Mouse (Mus musculus): ENCODE measurements at regions not wholly inside any gene's neighbourhood (a gene's known extent, or its start where the extent isn't known, plus 50 kb on each side); places are given as distances from the start of the nearest gene placed in this dataset.

DNA sequence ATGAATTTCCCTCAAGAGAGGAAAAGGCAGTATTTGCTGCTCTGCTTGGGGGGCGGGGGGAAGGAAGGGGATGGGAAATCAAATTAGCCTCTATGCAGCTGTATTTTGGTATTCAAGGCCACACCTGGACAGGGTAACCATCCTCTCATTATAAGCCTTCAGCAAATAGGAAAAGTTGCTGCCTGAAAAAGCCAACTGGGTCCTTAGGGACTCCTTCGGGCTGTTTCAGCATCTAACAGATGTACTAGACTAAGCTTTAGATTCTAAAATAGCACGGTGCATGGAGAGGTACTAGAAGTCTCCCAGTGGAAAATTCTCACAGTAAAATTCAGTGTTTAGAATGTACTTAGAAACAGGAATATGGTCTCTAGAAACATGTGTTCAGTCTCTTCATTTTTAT is 183.1 kb downstream of the Gm13691 start:
- DNase-seq (ENCODE audit: low read depth, low spot score) = no peak

DNA sequence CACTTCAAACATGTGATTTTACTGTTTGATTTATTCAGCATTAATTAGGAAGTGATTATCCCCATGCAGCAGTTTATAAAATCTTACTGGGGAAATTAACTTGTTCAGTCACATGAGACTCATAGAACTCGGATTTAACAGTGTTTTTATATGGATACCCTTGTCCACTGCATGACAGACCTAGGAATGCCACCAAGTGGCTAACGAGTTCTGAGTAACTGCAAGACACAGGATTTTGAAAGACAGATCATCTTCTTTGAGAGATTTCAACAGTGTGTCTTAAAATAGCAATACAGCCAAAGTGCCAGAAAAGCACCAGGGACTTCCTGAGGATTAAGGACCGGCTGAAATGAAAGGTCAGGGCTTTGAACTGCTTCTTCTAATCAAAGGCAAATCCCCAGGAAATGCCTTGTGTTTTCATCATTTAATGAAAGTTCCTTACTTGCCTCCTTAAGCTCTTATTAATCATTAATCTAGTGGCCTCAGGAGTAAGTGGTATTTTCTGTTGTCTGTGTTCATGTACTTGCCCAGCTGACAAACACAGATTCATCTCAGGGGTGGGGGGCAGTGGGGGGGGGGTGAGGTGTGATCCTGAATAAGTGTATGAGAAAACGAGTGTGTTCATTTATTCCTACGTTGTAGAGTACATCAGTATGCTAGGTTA is 193.4 kb downstream of the Gm13691 start:
- no peak for DNase-seq (ENCODE audit: low read depth, low spot score)

DNA sequence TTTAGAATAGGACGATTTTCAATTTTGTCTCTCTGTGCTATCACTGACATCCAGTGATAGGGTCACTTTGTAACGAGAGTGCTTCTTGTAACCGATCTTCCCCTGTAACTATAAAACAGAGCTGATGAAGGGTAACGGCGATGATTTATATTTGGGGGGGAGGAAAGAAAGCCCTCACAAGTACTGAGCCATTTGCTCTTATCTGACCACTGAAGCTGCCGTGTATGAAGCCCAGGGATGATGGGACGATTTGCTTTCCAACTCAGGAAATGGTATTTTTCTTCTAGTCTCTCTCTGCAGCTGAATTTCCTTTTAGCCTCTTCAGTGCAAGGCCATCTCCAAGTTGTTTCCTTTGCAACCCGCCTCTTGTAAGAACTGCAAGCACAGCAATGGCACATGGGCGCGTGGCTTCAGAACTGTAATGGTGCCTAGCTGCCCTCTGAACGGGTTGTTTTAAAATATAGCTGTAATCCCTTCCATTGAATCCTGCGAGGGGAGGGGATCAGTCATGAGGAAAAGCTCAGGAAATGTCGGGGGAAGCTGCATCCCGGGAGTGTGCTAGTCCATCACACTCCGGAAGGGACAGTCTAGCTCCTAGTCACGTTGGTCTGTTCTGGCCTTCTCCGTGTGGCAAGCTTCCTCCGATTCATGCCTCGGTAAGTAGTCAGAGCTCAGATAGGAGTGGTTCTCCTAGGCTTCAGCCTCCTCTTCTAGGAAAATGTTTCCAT is 194.1 kb downstream of the Gm13691 start:
- no peak for DNase-seq (ENCODE audit: low read depth, low spot score)

DNA sequence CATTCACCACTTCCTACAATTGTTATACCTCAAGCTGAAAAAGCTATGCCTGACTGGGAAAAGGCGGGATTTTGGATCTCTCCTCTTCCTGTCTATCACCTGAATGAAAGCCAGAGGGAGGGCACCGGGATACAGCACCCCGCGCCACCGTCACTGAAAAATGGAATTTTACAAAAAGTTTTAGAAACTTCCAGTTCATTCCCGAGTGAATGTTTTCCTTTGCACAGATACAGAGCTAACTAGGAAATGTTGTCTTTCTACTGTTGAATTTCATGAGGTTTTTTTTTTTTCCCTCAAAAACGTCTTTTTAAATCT is 194.6 kb downstream of the Gm13691 start:
- DNase-seq (ENCODE audit: low read depth, low spot score) = no peak

DNA sequence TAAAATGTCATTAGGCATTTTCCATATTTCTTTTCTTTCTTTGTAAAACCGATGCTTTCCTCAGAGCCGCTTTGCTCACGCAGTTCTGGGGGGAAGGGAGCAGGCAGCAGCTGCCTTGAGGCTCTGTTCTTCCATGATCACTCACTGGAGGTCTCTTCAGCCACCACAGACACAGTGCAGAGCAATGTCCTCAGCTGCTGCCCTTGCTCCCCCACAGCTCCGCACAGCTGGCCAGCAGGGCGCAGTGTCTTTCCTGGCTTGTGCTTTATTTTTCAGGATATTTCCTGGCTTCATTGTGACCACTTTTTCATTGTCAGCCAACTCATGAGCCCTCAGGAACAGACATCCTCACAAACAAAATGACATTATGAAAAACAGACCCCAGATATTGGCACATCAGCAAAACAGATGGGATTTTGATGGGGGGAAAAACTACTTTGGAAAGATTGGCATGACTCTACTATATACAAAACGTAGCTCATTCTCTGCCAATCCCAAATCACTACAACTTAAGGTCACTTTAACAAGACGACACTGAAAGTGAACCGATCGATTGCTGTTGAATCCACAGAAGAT is 195.9 kb downstream of the Gm13691 start:
- peak; percentile 15 for DNase-seq (ENCODE audit: low read depth, low spot score)

DNA sequence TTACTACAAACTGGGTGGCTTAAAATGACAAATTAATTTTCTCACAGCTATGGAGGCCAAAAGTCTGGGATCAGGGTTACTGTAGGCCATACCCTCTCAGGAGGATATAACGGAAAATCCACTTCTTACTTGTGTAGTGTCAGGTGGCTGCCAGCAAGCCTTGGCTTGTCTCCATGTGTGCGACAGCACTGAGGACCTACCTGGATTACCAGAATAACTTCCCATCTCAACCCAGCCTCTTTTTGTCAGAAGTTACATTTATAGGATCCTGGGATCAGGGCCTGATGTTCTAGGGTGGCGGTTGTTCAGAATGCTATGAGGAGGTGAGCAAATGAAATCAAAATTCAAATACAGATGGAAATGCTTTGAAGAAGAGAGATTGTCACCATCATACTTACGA is 197.1 kb downstream of the Gm13691 start:
- DNase-seq (ENCODE audit: low read depth, low spot score) = no peak

DNA sequence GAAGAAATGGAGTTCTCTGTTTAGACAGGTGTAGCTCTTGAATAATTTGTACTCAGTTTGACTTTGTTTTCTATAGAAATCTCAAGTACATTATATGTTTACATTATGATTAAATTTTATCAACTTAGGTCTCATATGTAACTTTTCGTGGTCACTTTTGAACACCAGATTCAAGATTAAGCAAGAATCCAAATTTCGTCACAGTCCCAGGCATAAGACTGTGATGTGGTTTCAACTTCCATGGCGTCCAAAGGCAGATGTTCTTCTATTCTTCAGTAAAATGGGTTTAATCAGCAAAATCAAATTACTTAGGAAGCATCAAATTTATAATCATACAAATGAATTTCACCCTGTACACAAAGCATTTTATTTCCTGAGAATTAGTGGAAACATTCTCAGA is 198.9 kb downstream of the Gm13691 start:
- no peak for DNase-seq (ENCODE audit: low read depth, low spot score)

DNA sequence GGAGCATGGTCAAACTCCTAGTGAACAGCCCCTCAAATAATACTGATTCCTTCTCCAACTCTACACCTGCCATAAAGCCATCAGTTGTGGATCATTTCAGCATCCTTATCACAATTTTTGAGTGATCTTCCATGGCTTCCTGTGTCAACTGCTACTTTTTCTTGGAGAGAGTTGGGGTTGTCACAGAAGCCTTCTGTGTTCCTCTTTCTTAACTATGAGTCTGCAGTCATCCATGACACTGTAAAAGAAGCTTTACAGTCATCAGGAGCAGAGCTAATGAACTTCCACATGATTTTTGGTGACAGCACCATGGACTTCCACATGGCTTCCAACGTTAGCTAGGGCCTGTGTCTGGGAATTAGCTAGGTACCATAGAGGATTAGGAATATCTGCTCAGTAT is 208.1 kb downstream of the Calcrl start:
- no peak for DNase-seq (ENCODE audit: low read depth, low spot score)

DNA sequence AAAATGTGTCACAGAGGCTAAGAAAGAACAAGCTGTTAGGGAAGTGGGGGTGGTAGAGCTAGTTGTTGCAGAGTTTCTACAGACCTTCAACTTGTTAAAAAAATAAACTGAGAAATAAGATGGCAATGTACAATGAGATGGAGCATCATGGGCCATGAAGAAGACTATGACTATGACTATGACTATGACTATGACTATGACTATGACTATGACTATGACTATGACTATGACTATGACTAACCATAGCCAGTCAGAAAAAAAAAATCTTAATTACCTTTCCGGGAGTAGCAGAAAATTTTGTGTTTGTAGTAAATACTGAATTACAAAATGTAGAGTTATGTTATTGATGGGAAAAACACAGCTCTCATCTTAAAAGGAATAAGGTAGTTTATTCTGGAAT is 203.2 kb downstream of the Calcrl start:
- DNase-seq (ENCODE audit: low read depth, low spot score) = no peak

DNA sequence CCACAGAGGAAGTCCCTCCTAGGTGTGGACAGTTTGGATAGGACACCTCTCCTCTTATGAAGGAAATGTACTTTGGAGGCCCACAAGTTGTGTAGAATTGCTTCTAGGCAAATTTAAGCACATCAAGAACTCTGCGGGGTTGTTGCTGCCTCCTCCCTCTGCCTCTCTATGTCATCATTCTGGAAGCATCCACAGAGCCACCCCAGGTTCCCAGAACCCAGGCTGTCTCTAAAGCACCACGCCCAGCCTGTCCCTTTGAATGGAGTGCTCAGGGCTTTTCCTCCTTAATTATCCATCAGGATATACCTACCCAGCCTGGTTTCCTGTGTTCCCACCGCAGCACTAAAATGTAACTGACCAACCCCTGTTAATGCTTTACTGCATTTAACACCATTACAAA is 195.4 kb downstream of the Calcrl start:
- DNase-seq (ENCODE audit: low read depth, low spot score) = no peak

DNA sequence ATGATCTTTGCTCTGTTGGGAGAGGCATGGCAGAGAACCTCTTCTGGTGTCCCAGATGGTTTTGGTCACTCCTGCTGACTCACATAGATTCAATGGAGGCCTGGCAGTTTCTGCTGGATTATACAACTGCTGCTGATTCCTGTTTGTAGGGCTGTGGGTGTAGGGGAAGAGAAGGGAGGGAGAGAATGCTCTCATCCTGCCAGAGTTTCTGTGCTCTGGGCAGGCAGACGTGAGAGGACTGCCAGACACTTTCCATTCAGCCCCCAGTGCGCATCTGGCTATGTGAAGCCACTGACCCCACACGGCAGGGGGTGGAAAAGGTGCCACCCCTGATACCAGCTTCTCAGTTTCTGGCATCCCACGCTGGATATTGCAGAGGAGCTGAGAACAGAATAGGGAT is 189.6 kb downstream of the Calcrl start:
- DNase-seq (ENCODE audit: low read depth, low spot score) = no peak

DNA sequence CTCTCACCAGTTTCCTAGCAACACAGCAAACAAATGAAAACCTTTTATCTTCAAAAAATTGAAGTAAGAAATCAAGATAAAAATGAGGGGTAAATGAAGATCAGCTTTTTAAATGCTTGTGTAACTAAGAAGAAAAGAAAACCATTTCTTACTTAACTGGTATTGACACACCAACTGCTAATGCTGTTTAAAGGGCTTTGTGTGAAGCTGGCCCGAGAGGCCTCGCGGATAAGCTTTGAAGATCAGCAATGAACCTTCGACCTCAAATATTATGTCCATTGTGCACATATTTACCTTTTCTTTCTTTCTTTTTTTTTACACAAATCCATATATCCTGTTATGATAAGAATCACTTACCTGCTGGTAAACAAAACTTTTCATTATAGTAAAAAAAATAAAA is 184.0 kb downstream of the Calcrl start:
- DNase-seq (ENCODE audit: low read depth, low spot score) = no peak

DNA sequence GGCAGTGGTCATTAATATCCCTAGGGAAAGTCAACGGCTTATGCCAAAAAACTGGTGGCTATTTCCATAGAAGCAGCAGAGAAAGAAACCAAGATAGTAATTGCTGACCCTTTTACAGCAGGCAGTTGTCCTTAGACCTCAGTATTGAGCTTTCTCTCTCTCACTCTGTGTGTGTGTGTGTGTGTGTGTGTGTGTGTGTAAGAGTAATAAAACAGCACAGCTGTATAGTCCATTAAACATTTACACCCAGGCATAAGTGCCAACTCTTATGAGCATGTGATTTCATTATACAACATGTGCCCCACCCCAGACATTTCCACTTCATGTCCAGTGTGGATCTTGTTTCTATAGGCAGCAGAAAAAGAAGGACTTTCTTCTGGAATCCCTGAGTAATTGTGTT is 183.2 kb downstream of the Calcrl start:
- DNase-seq (ENCODE audit: low read depth, low spot score) = no peak

DNA sequence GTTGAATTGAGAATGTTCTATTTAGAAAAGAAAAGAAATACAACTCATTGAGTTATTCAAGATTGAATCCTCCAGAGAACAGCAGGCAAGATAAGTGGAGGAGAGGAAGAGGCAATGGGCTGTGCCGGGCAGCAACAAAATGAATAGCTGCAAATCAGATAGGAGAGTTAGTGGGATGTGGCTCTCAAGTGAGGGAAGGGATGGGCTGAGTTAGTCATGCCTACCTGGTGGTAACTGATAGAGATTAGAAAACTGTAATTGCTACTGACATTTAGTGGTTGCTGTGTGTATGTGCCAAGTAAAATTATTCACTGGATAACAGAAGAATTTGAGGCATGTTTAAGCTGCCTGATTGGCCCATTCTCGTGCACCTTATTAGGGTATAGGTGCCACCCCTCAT is 179.3 kb downstream of the Calcrl start:
- no peak for DNase-seq (ENCODE audit: low read depth, low spot score)

DNA sequence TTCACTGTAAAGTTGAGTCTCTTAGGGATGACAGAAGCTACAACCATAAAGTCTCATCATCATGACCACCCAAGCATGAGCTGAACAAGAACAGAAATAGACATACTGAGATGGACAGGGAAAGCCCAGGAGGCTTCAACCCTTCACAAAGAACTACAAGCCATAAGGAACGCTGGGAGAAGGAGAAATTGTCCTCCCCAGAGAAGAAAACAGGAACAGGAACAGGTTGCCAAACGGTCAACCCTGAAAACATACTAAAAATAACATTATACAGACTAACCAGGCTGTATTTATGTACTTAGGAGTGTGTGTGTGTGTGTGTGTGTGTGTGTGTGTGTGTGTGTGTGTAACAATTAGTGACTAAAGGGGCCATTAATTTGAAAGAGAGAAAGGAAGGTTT is 178.6 kb downstream of the Calcrl start:
- DNase-seq (ENCODE audit: low read depth, low spot score) = no peak

DNA sequence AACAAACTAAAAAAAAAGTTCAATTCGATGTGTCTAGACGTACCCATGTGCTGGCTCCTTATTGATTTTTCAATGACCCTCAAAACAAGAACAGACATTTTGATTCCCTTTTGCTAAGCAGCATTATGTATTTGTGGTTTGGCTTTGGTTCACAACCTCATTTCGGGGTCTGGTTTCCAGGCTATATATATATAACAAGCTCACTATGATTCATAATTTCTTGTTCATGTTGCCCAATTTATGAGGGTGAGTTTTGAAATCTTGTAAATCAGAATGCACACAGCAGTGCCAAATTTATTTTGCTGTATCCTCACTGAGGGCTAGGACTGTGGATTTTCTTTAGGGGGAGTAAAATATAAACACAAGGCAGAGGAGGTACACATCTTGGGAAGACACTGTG is 177.0 kb downstream of the Calcrl start:
- DNase-seq (ENCODE audit: low read depth, low spot score) = peak; percentile 81

DNA sequence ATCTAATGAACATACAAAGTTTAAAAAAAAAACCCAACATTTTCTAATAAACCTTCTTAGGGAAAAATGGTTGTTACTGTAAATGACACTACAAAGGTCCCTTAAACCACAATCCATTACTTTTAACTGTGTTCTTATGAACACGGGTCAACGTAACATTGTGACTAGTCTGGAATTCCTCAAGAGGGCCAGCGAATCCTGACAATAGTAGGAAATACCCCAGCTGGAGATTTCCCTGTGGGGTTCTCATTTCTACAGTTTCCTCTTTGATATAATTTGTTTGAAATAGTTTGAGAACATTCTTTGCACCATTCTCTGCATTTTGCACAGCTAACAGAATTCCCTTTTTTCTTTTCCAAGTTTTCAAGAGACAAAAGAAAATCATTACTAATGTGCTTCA is 175.3 kb downstream of the Calcrl start:
- no peak for DNase-seq (ENCODE audit: low read depth, low spot score)

DNA sequence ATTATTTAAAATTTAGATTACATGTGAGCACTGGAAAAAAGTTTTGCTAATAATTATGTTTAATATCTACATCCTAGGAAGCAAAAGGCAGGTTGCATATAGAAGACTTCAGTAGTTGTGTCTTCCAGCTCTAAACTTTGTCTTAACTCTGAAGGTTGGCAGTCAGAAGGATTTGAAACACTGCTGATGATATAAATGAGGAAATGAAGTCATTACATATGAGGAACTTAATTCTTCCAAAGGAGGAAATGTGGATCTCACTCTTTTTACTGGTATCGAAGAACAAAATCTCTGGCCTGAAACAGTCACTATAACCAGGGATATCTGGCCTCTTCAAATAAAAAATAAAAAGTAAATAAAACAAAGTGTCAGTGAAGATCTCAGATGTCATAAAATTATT is 173.1 kb downstream of the Calcrl start:
- no peak for DNase-seq (ENCODE audit: low read depth, low spot score)

DNA sequence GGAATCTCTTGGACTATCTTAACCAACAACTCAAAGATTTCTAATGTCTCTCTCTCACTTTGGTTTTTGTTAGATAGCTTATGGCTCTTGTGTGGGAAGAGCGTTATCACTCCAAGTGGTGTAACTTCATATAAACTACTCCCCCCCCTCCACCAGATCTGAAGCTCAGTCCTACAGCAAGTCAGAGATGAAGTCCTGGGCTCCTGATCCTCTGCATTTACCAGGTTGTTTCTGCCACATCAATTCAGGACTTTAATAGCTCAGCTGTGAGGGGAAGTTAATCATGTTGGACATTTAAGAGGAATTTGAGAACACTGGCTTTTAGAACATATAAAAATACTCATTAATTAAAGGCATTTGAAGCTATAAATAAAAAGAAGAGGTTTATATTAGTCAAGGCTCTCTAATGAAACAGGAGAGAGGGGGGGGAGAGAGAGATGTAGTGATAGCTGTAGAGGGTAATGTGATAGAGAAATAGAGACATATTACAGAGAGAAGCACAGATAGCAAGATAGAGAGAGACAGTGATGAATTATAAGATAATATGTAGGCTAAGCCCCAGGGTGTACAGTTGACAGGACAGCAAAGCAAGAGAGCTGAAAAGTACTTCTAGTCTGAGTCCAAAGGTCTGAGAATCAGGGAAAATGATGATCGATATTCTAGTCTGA is 166.7 kb downstream of the Calcrl start:
- no peak for DNase-seq (ENCODE audit: low read depth, low spot score)

DNA sequence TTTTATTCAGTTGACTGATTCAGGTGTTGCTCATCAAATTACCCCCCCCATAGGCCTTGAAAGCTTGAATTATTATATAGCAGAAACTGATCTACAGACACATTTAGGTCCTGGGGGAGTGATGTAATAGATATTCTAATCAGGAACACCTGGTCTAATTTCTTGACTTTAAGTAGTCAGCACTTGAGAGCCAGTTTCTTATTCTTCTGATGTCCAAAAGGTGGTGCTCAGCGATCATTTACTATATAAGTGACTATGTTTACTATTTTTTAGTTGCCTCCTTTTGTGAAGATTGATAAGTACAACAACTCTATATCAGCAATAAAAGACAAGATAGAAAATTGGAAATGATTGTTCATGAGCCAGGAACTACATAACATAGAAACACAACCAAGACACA is 166.0 kb downstream of the Calcrl start:
- DNase-seq (ENCODE audit: low read depth, low spot score) = peak; percentile 32

DNA sequence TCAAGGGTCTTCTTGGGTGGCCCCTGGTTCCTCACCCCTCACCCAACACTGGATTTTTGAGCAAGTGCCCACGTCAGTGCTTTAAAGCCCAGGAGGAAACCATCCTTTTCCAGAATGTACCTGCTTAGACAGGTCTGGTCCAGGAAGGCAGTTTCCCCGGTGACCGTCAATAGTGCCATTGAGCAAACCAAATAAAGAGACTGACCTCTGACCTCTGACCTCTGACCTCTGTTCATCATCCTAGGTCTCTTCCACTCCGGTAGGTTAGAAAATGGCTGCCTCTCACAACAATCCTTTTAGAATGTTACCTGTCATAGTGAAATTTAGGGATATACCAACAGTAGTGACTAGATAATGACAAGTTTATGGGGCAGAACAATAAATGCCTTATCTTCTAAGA is 164.5 kb downstream of the Calcrl start:
- DNase-seq (ENCODE audit: low read depth, low spot score) = no peak

DNA sequence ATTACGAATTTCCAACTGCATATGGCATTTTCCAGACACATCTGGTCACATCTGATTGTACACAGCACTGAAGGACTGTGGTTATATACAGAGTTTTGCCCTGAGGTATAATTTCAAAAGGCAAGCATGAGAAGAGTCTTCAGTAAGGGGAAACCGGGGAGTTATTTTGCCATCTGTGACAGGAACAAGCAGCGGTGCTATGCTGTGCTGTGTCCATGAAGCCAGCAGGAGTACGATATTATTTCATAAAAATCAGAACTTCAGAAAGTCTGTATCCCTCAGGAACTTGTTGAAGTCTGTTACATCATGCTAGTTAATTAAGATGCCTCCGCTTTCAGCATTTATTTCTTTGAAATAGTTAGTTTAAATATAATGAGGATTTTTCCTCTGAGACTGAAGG is 163.7 kb downstream of the Calcrl start:
- DNase-seq (ENCODE audit: low read depth, low spot score) = no peak

DNA sequence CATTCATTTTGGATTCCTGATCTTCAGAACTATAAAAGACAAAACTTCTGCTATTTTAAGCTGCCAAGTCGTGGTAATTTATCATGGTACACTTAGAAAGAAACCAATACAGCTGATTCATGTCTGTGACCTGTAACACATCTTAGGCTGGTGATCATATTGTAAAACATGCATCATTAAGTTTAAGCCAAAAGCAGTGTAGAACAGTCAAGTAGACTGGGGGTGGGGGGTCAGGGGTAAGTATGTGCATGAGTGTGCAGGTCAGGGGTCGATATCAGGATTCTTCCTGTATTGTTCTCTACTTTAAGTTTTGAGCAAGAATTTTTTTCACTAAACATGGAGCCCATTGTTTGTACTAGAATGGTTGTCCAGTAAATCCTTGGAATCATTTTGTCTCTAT is 160.7 kb downstream of the Calcrl start:
- DNase-seq (ENCODE audit: low read depth, low spot score) = no peak

Measured in 3T3-L1 (cell line).